22 mouse cellular contexts compared by ENCODE assay signal in genomic region chr6:115913482-115913881, GRCm38 (mm10). TPM values are rescaled to one million over a fixed set of nuclear protein-coding genes. Genes with fewer than 3 reads are reported as not detected.
DNase-seq lines count a peak whose midpoint lies in the region; ATAC-seq and TF ChIP-seq lines count a peak whose summit lies in the region.
"Had no signal": no experiment of that assay in that cellular context is flagged by ENCODE, and none has a peak within 500 bp of the region (broad histone marks: within the 10 kb centered on the region; RNA-seq: fewer than 3 reads in every experiment).

No protein-coding gene starts in this region.

- no peaks in the 10 kb centered on the region for H3K9me3 ChIP-seq in hindbrain, postnatal 0 days (ENCODE audit: low read length)
- H3K9me3 ChIP-seq in hindbrain, embryonic 12.5 days (replicated peaks) = no peaks in the 10 kb centered on the region
- no peaks in the 10 kb centered on the region for H3K9me3 ChIP-seq in forebrain, embryonic 13.5 days (replicated peaks)
- H3K9me3 ChIP-seq: embryonic facial prominence, embryonic 13.5 days; stomach, embryonic 15.5 days had no signal

- ATAC-seq in hindbrain, postnatal 0 days = no peak
- ATAC-seq in hindbrain, embryonic 12.5 days (ENCODE audit: low FRiP score) = no peak
- ATAC-seq in forebrain, embryonic 13.5 days = no peak
- no peak for ATAC-seq in CD4-positive, CD25-positive, alpha-beta regulatory T cell, adult 4 months

- no peak for TF ChIP-seq CTCF in hindbrain, postnatal 0 days (IDR thresholded peaks at IDR 0.05; ENCODE audit: low read depth)
- no peak for TF ChIP-seq CTCF in brain, embryonic 14.5 days (IDR thresholded peaks at IDR 0.05; ENCODE audit: borderline replicate concordance, extremely low read depth, insufficient read depth, insufficient read length)

- H3K4me1 ChIP-seq in hindbrain, postnatal 0 days (ENCODE audit: insufficient read depth, low read length) = peaks cover 21% of the 10 kb centered on the region
- H3K4me1 ChIP-seq in hindbrain, embryonic 12.5 days = 0 out of 2 replicates have a peak, but pooled peaks cover 12% of the 10 kb centered on the region
- peaks cover 47% of the 10 kb centered on the region for H3K4me1 ChIP-seq in forebrain, embryonic 13.5 days
- H3K4me1 ChIP-seq: stomach, embryonic 15.5 days had no signal

- no peak overlapping the region for H3K9ac ChIP-seq in hindbrain, postnatal 0 days (replicated peaks; ENCODE audit: low read length)
- no peak overlapping the region for H3K9ac ChIP-seq in hindbrain, embryonic 12.5 days
- no peak overlapping the region for H3K9ac ChIP-seq in forebrain, embryonic 13.5 days
- H3K9ac ChIP-seq: embryonic facial prominence, embryonic 13.5 days; stomach, embryonic 15.5 days had no signal

- DNase-seq in hindbrain, postnatal 0 days (ENCODE audit: low spot score) = no peak
- peak; percentile 79 for DNase-seq in brain, embryonic 14.5 days (ENCODE audit: low read depth)
- peak; percentile 76 for DNase-seq in layer of hippocampus, adult 9-11 months
- DNase-seq in adrenal gland, adult 2 months = no peak
- DNase-seq: adrenal gland, adult 8-10 months; kidney, adult 2 months; kidney, postnatal 25 days; lung, postnatal 10 days; spleen, adult 18-20 months had no signal

- no peaks in the 10 kb centered on the region for H3K27me3 ChIP-seq in hindbrain, postnatal 0 days (ENCODE audit: insufficient read depth, low read length)
- no peaks in the 10 kb centered on the region for H3K27me3 ChIP-seq in hindbrain, embryonic 12.5 days
- no peaks in the 10 kb centered on the region for H3K27me3 ChIP-seq in forebrain, embryonic 13.5 days
- H3K27me3 ChIP-seq: embryonic facial prominence, embryonic 13.5 days; stomach, embryonic 15.5 days had no signal

- TF ChIP-seq POLR2A in brain, embryonic 14.5 days (IDR thresholded peaks at IDR 0.05; ENCODE audit: borderline replicate concordance, extremely low read depth, insufficient read depth, insufficient read length, poor library complexity, severe bottlenecking) = no peak

- H3K27ac ChIP-seq in hindbrain, postnatal 0 days = peak overlapping the region; percentile 76; the same call in 1 of the 2 replicates
- H3K27ac ChIP-seq in hindbrain, embryonic 12.5 days = no peak overlapping the region
- H3K27ac ChIP-seq in forebrain, embryonic 13.5 days = peak overlapping the region; percentile 84
- H3K27ac ChIP-seq: embryonic facial prominence, embryonic 13.5 days; stomach, embryonic 15.5 days had no signal

- H3K4me2 ChIP-seq in hindbrain, postnatal 0 days (ENCODE audit: low read depth, low read length) = no peak overlapping the region
- no peak overlapping the region for H3K4me2 ChIP-seq in hindbrain, embryonic 12.5 days (replicated peaks)
- H3K4me2 ChIP-seq in forebrain, embryonic 13.5 days = no peak overlapping the region
- H3K4me2 ChIP-seq: embryonic facial prominence, embryonic 13.5 days; stomach, embryonic 15.5 days had no signal

- no peak overlapping the region for H3K4me3 ChIP-seq in hindbrain, postnatal 0 days (ENCODE audit: low read length)
- H3K4me3 ChIP-seq in hindbrain, embryonic 12.5 days = no peak overlapping the region
- no peak overlapping the region for H3K4me3 ChIP-seq in forebrain, embryonic 13.5 days
- H3K4me3 ChIP-seq: embryonic facial prominence, embryonic 13.5 days; stomach, embryonic 15.5 days had no signal

- H3K36me3 ChIP-seq in hindbrain, postnatal 0 days (ENCODE audit: insufficient read depth, low read length) = 0 out of 2 replicates have a peak, but pooled peaks cover 3% of the 10 kb centered on the region
- peaks cover 28% of the 10 kb centered on the region; the same call in 1 of the 2 replicates for H3K36me3 ChIP-seq in hindbrain, embryonic 12.5 days
- H3K36me3 ChIP-seq in forebrain, embryonic 13.5 days (ENCODE audit: poor library complexity, severe bottlenecking) = peaks cover 10% of the 10 kb centered on the region; the same call in 1 of the 2 replicates
- H3K36me3 ChIP-seq: stomach, embryonic 15.5 days had no signal

- WGBS in hindbrain, postnatal 0 days = 75% methylated on average over 10 of the region's 10 CpGs
- WGBS in hindbrain, embryonic 12.5 days = 84% methylated on average over 10 of the region's 10 CpGs
- WGBS in forebrain, embryonic 13.5 days = 68% methylated on average over 10 of the region's 10 CpGs

RNA-seq across cellular contexts. Expression of gene Rho, which starts 18.1 kb away (rescaled TPM):
- total RNA-seq in hindbrain, postnatal 0 days (2014; rRNA removed) = 0.37 and 1.1 TPM in 2 replicates
- 0.08 and 0.09 TPM in 2 replicates for polyA plus RNA-seq in hindbrain, postnatal 0 days (2015; fragmentation: Nextera tagmentation; extraction: Ambion mirVana)
- polyA plus RNA-seq in hindbrain, embryonic 12.5 days (2016; fragmentation: Nextera tagmentation; extraction: Ambion mirVana) = 0.16 and 0.19 TPM in 2 replicates
- polyA plus RNA-seq in brain, embryonic 14.5 days (2012; rRNA removed) = 1.9 and 2.1 TPM in 2 replicates
- polyA plus RNA-seq in forebrain, embryonic 13.5 days (2015; fragmentation: Nextera tagmentation; extraction: Ambion mirVana) = 0.10 and 0.17 TPM in 2 replicates
- polyA plus RNA-seq in CD4-positive, CD25-positive, alpha-beta regulatory T cell, adult 4 months (2017; shearing (Covaris generic)) = not detected
- under 1 TPM; 0.52 to 0.95 TPM for total RNA-seq in adrenal gland, adult 2 months (2021)
- polyA plus RNA-seq in adrenal gland, adult 2 months (2012; rRNA removed) = 2.2 and 3.4 TPM in 2 replicates
- total RNA-seq: heart, adult 8-10 months; megakaryocyte-erythroid progenitor cell, adult 5-6 weeks; MEL had no signal
- polyA plus RNA-seq: heart, postnatal 0 days; liver, embryonic 16.5 days; neural tube, embryonic 11.5 days had no signal

RNA-seq across cellular contexts. Expression of gene H1foo, which starts 31.3 kb away (rescaled TPM):
- total RNA-seq in hindbrain, postnatal 0 days (2014; rRNA removed) = 1.0 TPM in 1 of 2 replicates, not detected in the other
- polyA plus RNA-seq in hindbrain, postnatal 0 days (2015; fragmentation: Nextera tagmentation; extraction: Ambion mirVana) = not detected in 2 replicates
- polyA plus RNA-seq in hindbrain, embryonic 12.5 days (2016; fragmentation: Nextera tagmentation; extraction: Ambion mirVana) = not detected in 2 replicates
- polyA plus RNA-seq in brain, embryonic 14.5 days (2012; rRNA removed) = not detected in 2 replicates
- polyA plus RNA-seq in forebrain, embryonic 13.5 days (2015; fragmentation: Nextera tagmentation; extraction: Ambion mirVana) = not detected in 2 replicates
- not detected for polyA plus RNA-seq in CD4-positive, CD25-positive, alpha-beta regulatory T cell, adult 4 months (2017; shearing (Covaris generic))
- not detected for total RNA-seq in adrenal gland, adult 2 months (2021)
- not detected in 2 replicates for polyA plus RNA-seq in adrenal gland, adult 2 months (2012; rRNA removed)
- total RNA-seq: gastrocnemius, adult 18-20 months; heart, adult 8-10 months; megakaryocyte-erythroid progenitor cell, adult 5-6 weeks; MEL had no signal
- polyA plus RNA-seq: embryonic facial prominence, embryonic 13.5 days; heart, postnatal 0 days; kidney, adult 2 months; limb, embryonic 14.5 days; liver, embryonic 16.5 days; neural tube, embryonic 11.5 days; stomach, embryonic 15.5 days had no signal

Comparison
In these comparisons a context has a peak if more than half of its experiments do, and no peak if none do; other contexts are left out.
1. DNase-seq: peak in brain, embryonic 14.5 days (single experiment) and layer of hippocampus, adult 9-11 months (single experiment); none in hindbrain, postnatal 0 days (single experiment) and adrenal gland, adult 2 months (single experiment).